Mouse (Mus musculus): ENCODE measurements around the gene Nrxn2.

GRCm38 (mm10) chr19:6418233-6418879 lies at the start of gene Nrxn2:
- TF ChIP-seq CTCF (IDR thresholded peaks at IDR 0.05; ENCODE audit: control insufficient read depth, insufficient read depth, insufficient read length) (peak; percentile 88), MYOG (IDR thresholded peaks at IDR 0.05; ENCODE audit: control insufficient read depth, extremely low read depth, insufficient read length) (no peak), USF1 (IDR thresholded peaks at IDR 0.05; ENCODE audit: low read depth) (no peak), MAX (IDR thresholded peaks at IDR 0.05) (no peak), MYOD1 (IDR thresholded peaks at IDR 0.05; ENCODE audit: control insufficient read depth, insufficient read length, low read depth) (no peak), CEBPB (IDR thresholded peaks at IDR 0.05; ENCODE audit: low read depth) (no peak)
